Mouse (Mus musculus): Measurements from ENCODE around the gene Ppp1r21. TPM values are rescaled to one million over a fixed set of nuclear protein-coding genes. Genes with fewer than 3 reads are reported as not detected.

Ppp1r21 gene
- polyA plus RNA-seq, 1 experiment from 2014 or later = 41.1 TPM

DNA sequence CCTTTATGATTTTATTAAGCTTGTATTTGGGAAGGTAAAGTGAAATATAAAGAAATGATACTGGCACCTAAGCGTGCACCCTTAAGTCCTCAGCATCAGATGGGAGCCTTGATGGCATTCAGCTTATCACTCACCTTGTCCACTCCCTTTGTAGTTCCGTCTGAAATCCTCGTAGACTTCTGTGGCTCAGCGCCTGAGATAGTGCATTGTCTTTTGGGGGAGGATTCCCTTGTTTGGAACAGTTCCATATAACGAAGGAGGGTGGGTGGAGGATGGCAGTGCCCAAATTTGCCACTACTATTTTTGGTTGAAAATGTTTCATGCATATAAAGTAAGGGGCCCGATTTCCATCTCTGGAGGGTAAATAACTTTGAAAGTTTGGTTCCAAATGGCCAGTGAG lies 1.3 kb downstream of the Ppp1r21 start:
- H3K36me3 ChIP-seq = no peaks in the 10 kb centered on the region
- H3K9ac ChIP-seq = peak overlapping the region; percentile 74
- no peaks in the 10 kb centered on the region for H3K9me3 ChIP-seq
- peaks cover 10% of the 10 kb centered on the region for H3K4me1 ChIP-seq (replicated peaks)
- H3K4me2 ChIP-seq = peak overlapping the region; percentile 72
- ATAC-seq (ENCODE audit: low FRiP score, low read depth) = no peak
- peak overlapping the region; percentile 99; the same call in 1 of the 2 replicates for H3K27ac ChIP-seq (replicated peaks)
- no peaks in the 10 kb centered on the region for H3K27me3 ChIP-seq
- H3K4me3 ChIP-seq = peak overlapping the region; percentile 55
- WGBS = 50% methylated on average over 6 of the region's 6 CpGs

DNA sequence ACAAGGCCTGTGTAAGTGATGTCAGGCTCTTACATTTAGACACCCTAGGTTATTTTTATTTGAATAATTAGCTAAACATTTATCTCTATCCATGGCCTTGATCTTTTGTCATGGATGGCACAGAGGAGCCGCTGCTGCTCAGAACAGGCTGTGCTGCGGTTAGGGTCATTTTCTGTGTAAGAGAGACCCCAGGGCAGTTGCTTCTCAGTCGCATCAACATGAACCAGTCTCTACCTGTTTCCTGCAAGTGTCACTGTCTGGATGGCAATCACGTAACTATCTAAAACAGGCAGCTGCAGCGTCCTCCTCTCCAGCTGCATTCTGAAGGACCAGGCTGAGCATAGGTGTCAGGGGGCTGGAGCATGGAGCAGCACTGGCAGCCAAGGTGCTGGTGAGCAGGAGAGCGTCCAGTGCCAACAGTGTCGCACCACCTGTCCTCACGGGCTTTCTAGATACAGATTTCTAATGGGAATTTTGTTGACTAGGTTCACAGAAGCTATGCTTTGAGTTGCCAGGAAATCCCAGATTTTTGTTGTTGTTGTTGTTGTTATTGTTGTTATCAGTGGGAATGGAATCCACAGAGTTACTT lies 8.0 kb downstream of the Ppp1r21 start:
- Histone ChIP-seq H3K4me2 (no peak overlapping the region), H3K27ac (replicated peaks) (no peak overlapping the region), H3K4me1 (replicated peaks) (peaks cover 3% of the 10 kb centered on the region; the same call in 1 of the 2 replicates), H3K27me3 (no peaks in the 10 kb centered on the region), H3K4me3 (no peak overlapping the region), H3K9me3 (no peaks in the 10 kb centered on the region), H3K36me3 (no peaks in the 10 kb centered on the region), H3K9ac (no peak overlapping the region)
- no peak for ATAC-seq (ENCODE audit: low FRiP score, low read depth)
- 86% methylated on average over 8 of the region's 8 CpGs for WGBS

DNA sequence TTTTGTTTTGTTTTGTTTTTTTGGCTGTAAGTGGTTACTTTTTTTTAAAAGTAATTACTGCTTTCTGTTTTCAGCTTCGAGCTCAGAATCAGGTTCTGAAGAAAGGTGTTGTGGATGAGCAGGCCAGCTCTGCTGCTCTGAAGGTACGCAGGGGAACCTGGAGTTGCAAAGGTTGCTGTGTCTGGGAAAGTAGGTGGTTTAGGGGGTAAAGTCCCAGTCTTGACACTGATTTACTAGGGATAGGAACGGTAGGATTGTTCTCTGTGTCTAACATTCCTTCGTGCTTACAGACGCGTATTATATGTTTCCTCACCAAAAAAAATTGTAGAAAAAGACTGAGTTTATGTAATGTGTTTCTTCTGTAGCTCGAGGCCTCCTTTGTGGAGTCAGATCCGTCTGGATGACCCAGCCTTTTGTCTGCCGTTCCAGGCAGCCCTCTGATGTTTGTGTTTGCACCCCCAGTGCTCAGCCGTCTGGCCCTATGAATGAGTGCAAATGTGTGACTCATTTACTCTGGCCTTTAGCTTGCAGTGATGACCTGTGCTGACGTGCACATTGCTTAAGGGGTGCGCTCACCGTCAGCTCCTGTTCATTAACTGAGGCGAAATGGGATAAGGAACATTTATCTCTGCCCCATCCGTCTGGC lies 13.0 kb downstream of the Ppp1r21 start:
- no peaks in the 10 kb centered on the region for H3K9me3 ChIP-seq
- H3K4me2 ChIP-seq = no peak overlapping the region
- no peaks in the 10 kb centered on the region for H3K27me3 ChIP-seq
- H3K4me3 ChIP-seq = no peak overlapping the region
- H3K27ac ChIP-seq (replicated peaks) = no peak overlapping the region
- H3K4me1 ChIP-seq (replicated peaks) = 0 out of 2 replicates have a peak, but pooled peaks cover 6% of the 10 kb centered on the region
- H3K9ac ChIP-seq = no peak overlapping the region
- 30% methylated on average over 15 of the region's 15 CpGs for WGBS
- no peak for ATAC-seq (ENCODE audit: low FRiP score, low read depth)
- peaks cover 21% of the 10 kb centered on the region; the same call in 1 of the 2 replicates for H3K36me3 ChIP-seq

DNA sequence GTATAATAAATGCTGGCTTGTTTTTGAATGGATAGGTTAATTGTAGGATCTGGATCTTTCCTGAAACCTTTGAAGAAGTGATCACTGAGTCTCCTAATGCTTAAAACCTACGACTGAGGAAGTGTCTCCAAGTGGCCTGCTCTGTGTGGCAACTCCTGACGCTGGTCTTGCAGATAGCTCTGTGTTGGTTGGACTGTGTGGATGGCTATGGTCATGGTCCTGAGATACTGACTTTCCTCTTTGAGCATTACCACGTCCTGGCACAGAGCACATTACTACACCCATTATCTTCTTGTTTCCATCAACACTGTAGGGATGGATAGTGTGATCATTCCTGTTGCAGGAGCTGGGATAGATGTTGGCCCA lies 13.5 kb downstream of the Ppp1r21 start:
- 68% methylated on average over 3 of the region's 3 CpGs for WGBS
- Histone ChIP-seq H3K4me2 (no peak overlapping the region), H3K4me1 (replicated peaks) (0 out of 2 replicates have a peak, but pooled peaks cover 6% of the 10 kb centered on the region), H3K27me3 (no peaks in the 10 kb centered on the region), H3K4me3 (no peak overlapping the region), H3K9me3 (no peaks in the 10 kb centered on the region), H3K9ac (no peak overlapping the region), H3K36me3 (peaks cover 21% of the 10 kb centered on the region; the same call in 1 of the 2 replicates), H3K27ac (replicated peaks) (no peak overlapping the region)
- ATAC-seq (ENCODE audit: low FRiP score, low read depth) = no peak

DNA sequence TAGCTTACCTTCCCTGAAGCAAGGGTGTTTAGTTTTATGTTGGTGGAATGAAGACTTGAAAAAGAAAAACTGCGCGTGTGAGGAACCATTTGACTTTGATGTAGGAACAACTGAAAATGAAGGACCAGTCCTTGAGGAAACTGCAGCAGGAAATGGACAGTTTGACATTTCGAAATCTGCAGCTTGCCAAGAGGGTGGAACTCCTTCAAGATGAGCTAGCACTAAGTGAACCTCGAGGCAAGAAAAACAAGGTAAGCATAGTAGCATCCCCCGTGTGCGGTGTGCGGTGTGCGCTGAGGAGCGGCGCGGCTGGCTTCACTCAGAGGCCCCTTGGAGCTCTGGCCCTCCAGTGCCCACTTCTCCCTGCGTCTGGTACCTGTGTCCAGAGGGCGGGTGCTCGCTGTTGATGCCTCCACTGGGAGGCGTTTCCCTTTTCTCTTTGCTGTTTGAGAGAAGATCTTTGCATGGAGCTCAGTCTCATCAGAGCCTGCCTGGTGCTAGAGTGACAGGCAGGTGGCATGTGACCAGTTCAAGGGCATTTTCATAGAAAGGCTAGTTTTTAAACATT lies 15.4 kb downstream of the Ppp1r21 start:
- Histone ChIP-seq H3K27ac (replicated peaks) (no peak overlapping the region), H3K36me3 (peaks cover 27% of the 10 kb centered on the region; the same call in 1 of the 2 replicates)
- 88% methylated on average over 15 of the region's 15 CpGs for WGBS

DNA sequence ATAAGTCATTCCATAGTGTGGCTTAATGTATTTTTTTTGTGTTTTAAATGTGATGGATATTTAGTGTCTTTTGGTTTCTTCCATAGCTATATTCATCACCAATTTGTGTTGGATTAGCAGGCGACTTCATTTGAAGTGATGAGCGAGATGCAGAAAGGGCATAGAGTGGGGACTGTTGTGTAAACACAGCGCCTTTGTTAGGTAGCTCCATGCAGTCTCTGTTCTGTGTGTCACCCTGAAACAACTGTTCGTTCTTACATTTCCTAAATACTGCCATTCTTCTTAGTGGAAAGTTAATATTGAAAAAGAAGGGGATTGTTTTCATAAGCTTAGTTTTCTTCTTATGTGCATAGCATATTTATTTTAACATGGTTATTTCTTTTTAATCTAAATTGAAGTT lies 16.8 kb downstream of the Ppp1r21 start:
- Histone ChIP-seq H3K27ac (replicated peaks) (no peak overlapping the region), H3K9me3 (no peaks in the 10 kb centered on the region), H3K4me1 (replicated peaks) (0 out of 2 replicates have a peak, but pooled peaks cover 12% of the 10 kb centered on the region), H3K4me3 (no peak overlapping the region), H3K27me3 (no peaks in the 10 kb centered on the region), H3K9ac (no peak overlapping the region), H3K4me2 (no peak overlapping the region), H3K36me3 (peaks cover 30% of the 10 kb centered on the region; the same call in 1 of the 2 replicates)
- no peak for ATAC-seq (ENCODE audit: low FRiP score, low read depth)
- WGBS = 80% methylated on average over 4 of the region's 4 CpGs

More for the DNA sequence above, 15.4 kb downstream of the Ppp1r21 start:
- H3K9ac ChIP-seq = no peak overlapping the region
- H3K27me3 ChIP-seq = no peaks in the 10 kb centered on the region
- H3K4me3 ChIP-seq = no peak overlapping the region
- no peak for ATAC-seq (ENCODE audit: low FRiP score, low read depth)
- 0 out of 2 replicates have a peak, but pooled peaks cover 6% of the 10 kb centered on the region for H3K4me1 ChIP-seq (replicated peaks)
- no peak overlapping the region for H3K4me2 ChIP-seq
- no peaks in the 10 kb centered on the region for H3K9me3 ChIP-seq

DNA sequence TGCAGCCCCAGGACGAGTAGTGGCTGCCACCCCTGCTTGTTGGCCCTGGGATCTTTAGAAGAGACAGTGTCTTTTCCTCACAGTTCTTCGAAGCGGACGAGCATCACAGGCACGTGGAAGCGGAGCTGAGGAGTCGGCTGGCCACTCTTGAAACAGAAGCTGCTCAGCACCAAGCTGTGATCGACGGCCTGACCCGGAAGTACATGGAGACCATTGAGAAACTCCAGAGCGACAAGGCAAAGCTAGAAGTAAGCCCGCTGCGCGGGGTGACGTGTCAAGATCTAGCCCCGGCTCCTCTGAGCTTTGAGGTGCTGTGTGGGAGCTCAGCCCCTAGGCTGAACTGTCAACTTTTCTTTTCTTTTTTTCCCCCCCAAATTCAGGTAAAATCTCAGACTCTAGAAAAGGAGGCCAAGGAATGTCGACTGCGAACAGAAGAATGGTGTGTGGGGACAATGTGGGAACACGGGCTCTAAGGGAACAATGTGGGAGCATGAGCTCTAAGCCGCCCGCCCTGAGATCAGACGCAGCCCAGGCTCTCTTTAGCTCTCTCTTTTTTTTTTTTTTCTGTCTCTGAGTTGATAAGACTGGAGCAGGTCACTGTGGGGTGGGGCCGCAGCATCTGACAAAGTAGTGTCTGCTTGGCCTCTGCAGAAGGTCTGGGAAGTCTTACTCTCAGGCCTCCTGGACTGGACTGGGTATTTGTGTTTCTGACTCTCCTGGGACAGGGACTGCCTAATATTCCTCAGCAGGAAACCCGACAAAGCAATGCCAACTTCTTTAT lies 19.7 kb downstream of the Ppp1r21 start:
- ATAC-seq (ENCODE audit: low FRiP score, low read depth) = no peak
- no peak overlapping the region for H3K4me3 ChIP-seq
- no peaks in the 10 kb centered on the region for H3K27me3 ChIP-seq
- H3K4me2 ChIP-seq = no peak overlapping the region
- no peak overlapping the region for H3K27ac ChIP-seq (replicated peaks)
- H3K4me1 ChIP-seq (replicated peaks) = 0 out of 2 replicates have a peak, but pooled peaks cover 6% of the 10 kb centered on the region
- H3K36me3 ChIP-seq = peaks cover 23% of the 10 kb centered on the region; the same call in 1 of the 2 replicates
- 89% methylated on average over 24 of the region's 24 CpGs for WGBS
- H3K9ac ChIP-seq = no peak overlapping the region
- no peaks in the 10 kb centered on the region for H3K9me3 ChIP-seq

DNA sequence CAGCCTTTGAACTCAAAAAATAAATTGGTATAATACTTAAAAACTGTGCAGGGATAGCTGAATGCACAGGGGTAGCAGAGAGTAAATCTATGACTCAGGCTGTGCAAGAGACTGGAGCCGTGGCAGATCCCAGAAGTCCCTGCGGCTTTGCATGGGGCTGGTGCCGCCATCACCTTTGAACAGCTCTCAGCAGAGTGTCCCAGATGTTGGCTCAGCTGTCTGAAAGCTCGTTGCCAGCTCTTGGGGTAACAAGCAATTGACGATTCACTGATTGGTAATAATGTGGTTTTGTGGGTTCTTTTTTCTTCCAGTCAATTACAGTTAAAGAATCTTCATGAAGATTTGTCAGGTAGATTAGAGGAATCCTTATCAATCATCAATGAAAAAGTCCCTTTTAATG lies 20.4 kb downstream of the Ppp1r21 start:
- no peaks in the 10 kb centered on the region for H3K27me3 ChIP-seq
- 0 out of 2 replicates have a peak, but pooled peaks cover 6% of the 10 kb centered on the region for H3K4me1 ChIP-seq (replicated peaks)
- H3K4me2 ChIP-seq = no peak overlapping the region
- H3K4me3 ChIP-seq = no peak overlapping the region
- ATAC-seq (ENCODE audit: low FRiP score, low read depth) = no peak
- peaks cover 20% of the 10 kb centered on the region; the same call in 1 of the 2 replicates for H3K36me3 ChIP-seq
- WGBS = 74% methylated on average over 5 of the region's 5 CpGs
- no peaks in the 10 kb centered on the region for H3K9me3 ChIP-seq
- H3K27ac ChIP-seq (replicated peaks) = no peak overlapping the region
- no peak overlapping the region for H3K9ac ChIP-seq

DNA sequence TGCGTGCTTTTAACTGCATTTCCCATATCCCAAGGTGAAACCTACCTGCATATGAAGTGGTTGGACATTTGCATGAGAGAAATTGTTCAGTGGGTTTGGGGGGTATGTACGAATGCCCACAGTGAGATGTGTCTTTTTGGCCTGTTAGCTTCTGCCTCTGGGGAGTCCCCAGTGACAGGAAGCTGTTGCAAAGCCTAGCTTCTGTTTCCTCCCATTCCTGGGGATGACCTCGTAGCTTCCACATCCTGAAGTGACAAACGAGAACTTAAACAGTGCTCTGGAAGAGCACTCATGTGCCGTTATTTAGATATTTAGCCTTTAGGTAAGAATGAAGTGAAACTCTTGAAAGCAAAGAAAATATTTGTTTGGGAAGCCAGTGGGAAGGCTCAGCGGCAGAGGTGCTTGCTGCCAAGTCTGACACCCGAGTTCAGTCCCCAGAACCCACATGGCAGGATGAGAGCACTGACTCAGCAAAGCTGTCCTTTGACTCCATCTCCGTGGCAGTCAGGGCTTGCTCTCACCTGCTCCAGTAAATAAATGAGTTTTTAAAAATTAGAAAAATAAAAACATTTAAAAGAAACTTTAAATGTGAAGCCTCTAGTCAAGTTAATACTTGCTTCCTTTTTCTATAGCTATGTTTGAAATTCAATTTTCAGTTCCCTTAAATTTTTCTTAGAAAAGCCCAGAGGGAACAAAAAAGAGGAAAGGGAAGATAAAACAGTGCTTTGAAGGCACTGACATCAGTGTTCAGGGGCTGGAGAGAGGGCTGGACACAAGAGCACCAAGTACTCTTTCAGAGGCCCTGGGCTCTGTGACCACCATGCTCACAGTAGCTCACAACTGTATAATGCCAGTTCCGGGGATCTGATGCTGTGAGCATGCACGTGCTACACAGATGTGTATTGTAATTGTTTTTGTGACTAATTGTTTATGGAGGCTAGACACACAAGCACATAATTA lies 21.3 kb downstream of the Ppp1r21 start:
- Histone ChIP-seq H3K9ac (no peak overlapping the region), H3K27ac (replicated peaks) (no peak overlapping the region), H3K4me1 (replicated peaks) (0 out of 2 replicates have a peak, but pooled peaks cover 6% of the 10 kb centered on the region), H3K4me2 (no peak overlapping the region), H3K27me3 (no peaks in the 10 kb centered on the region), H3K4me3 (no peak overlapping the region), H3K36me3 (0 out of 2 replicates have a peak, but pooled peaks cover 15% of the 10 kb centered on the region), H3K9me3 (no peaks in the 10 kb centered on the region)
- WGBS = 63% methylated on average over 10 of the region's 10 CpGs
- no peak for ATAC-seq (ENCODE audit: low FRiP score, low read depth)

DNA sequence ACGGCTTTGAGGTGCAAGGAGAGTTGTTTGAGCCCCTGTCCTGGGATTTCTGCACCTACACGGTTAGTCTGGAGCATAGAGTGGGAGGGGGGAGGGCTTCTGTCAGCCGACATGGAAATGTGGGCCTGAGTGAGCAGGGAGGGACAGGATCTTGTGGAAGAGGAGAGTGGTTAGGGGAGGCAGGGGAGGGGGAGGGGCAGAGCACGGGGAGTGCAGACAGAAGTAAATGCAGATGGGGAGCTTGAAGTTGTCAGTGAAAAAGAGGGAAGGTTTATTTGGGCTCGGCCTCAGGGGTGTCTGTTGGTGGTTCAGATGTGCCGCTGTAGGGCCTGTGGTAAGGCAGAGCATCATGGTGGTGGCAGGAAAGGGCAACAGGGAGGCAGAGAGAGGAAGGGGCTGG lies 22.6 kb downstream of the Ppp1r21 start:
- no peak for ATAC-seq (ENCODE audit: low FRiP score, low read depth)
- Histone ChIP-seq H3K9me3 (no peaks in the 10 kb centered on the region), H3K4me2 (no peak overlapping the region), H3K36me3 (peaks cover 19% of the 10 kb centered on the region; the same call in 1 of the 2 replicates), H3K27me3 (no peaks in the 10 kb centered on the region), H3K9ac (no peak overlapping the region), H3K4me3 (no peak overlapping the region), H3K4me1 (replicated peaks) (0 out of 2 replicates have a peak, but pooled peaks cover 6% of the 10 kb centered on the region), H3K27ac (replicated peaks) (no peak overlapping the region)
- 33% methylated on average over 6 of the region's 6 CpGs for WGBS

DNA sequence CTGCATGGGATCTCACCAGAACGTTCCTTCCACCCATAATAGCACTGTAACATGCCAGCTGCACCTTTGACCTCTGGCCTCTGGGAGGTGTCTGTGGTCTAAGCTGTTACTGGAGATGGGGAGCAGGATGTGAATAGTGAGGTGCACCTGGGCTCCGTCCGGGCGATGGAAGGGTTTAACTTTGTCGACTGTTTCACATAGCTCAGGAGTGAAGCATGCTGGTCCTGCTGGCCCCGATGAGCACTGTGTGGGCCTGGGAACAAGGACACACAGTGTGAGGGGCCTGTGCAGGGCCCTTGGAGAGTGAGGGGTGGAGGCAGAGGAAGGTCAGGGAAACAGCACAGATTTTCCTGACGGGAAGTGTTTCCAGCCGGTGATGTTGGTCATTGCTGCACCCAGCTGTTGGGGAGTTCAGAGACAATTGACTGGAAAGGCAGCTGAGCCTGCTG lies 23.1 kb downstream of the Ppp1r21 start:
- Histone ChIP-seq H3K4me1 (replicated peaks) (0 out of 2 replicates have a peak, but pooled peaks cover 7% of the 10 kb centered on the region), H3K27ac (replicated peaks) (no peak overlapping the region), H3K9ac (no peak overlapping the region), H3K27me3 (no peaks in the 10 kb centered on the region), H3K4me2 (no peak overlapping the region), H3K36me3 (peaks cover 16% of the 10 kb centered on the region; the same call in 1 of the 2 replicates), H3K9me3 (no peaks in the 10 kb centered on the region), H3K4me3 (no peak overlapping the region)
- 56% methylated on average over 8 of the region's 8 CpGs for WGBS
- no peak for ATAC-seq (ENCODE audit: low FRiP score, low read depth)
